Comparison of ENCODE assay signal across 9 mouse cellular contexts in the genomic region with DNA sequence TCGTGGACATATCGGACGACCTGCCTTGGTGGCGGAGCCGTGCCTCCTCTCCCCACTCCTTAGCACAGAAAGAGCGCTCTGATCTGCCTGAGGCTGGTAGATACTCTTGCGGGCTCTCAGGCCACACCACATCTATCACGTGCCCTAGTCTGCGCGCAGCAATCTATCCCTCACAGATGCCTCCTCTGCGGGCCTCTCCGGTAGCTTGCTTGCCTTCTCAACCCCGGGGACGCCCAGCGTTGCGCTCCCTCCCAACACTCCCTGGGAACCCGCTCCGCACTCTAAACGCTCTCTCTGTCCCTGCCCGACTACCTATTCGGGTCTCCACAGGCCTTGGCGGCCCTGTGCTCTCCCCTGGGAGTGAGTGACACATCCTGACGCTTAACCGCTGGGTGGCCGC. TPM values are rescaled to one million over a fixed set of nuclear protein-coding genes. Genes with fewer than 3 reads are reported as not detected.
DNase-seq lines count a peak whose midpoint lies in the region; ATAC-seq and TF ChIP-seq lines count a peak whose summit lies in the region.
"Had no signal": no experiment of that assay in that cellular context is flagged by ENCODE, and none has a peak within 500 bp of the region (broad histone marks: within the 10 kb centered on the region; RNA-seq: fewer than 3 reads in every experiment).

Tmem132b (plus strand) TSS at position 141 of the 400 bp plus-strand sequence.

- ATAC-seq in heart, postnatal 0 days (ENCODE audit: insufficient read depth, low read depth), result no peak
- peak; percentile 44 for ATAC-seq in embryonic facial prominence, embryonic 11.5 days (replicated peaks; ENCODE audit: insufficient number of reproducible peaks, low FRiP score, low TSS enrichment, low read depth)
- ATAC-seq in intestine, embryonic 15.5 days, result peak; percentile 15; the same call in 1 of the 2 replicates
- ATAC-seq in liver, embryonic 14.5 days (ENCODE audit: insufficient read depth), result no peak
- no peak for ATAC-seq in stomach, embryonic 15.5 days (ENCODE audit: insufficient read depth, low FRiP score, low read depth)

- no peak for DNase-seq in heart, postnatal 0 days (ENCODE audit: low spot score)
- DNase-seq in heart, adult 9 months (ENCODE audit: low spot score in 2 of 2), result no peak
- peak; percentile 39 for DNase-seq in embryonic facial prominence, embryonic 11.5 days (ENCODE audit: low spot score)
- DNase-seq in liver, embryonic 14.5 days (ENCODE audit: low read depth in 3 of 3, low spot score in 3 of 3), result no peak
- DNase-seq in urinary bladder, postnatal 25 days (ENCODE audit: low spot score), result no peak
- DNase-seq in cerebellum, adult 18-20 months, result no peak

- H3K27ac ChIP-seq in heart, postnatal 0 days (ENCODE audit: low read depth), result no peak within 1 kb of the TSS
- no peak within 1 kb of the TSS for H3K27ac ChIP-seq in embryonic facial prominence, embryonic 11.5 days (replicated peaks; ENCODE audit: low read depth, low read length)
- H3K27ac ChIP-seq in intestine, embryonic 15.5 days, result no peak within 1 kb of the TSS
- no peak within 1 kb of the TSS for H3K27ac ChIP-seq in liver, embryonic 14.5 days
- no peak within 1 kb of the TSS for H3K27ac ChIP-seq in stomach, embryonic 15.5 days

- no peak for TF ChIP-seq CTCF in heart, postnatal 0 days (IDR thresholded peaks at IDR 0.05; ENCODE audit: low read depth)
- no peak for TF ChIP-seq CTCF in liver, embryonic 14.5 days (IDR thresholded peaks at IDR 0.05; ENCODE audit: low read depth)

- no peaks in the 10 kb centered on the region for H3K36me3 ChIP-seq in heart, postnatal 0 days (replicated peaks; ENCODE audit: control insufficient read depth, insufficient read depth, low read length)
- no peaks in the 10 kb centered on the region for H3K36me3 ChIP-seq in embryonic facial prominence, embryonic 11.5 days (replicated peaks; ENCODE audit: control insufficient read depth, insufficient read depth, low read depth, low read length)
- H3K36me3 ChIP-seq in intestine, embryonic 15.5 days, result no peaks in the 10 kb centered on the region
- no peaks in the 10 kb centered on the region for H3K36me3 ChIP-seq in liver, embryonic 14.5 days (replicated peaks; ENCODE audit: control insufficient read depth, insufficient read depth, low read depth)
- no peaks in the 10 kb centered on the region for H3K36me3 ChIP-seq in stomach, embryonic 15.5 days

- WGBS in heart, postnatal 0 days, result 2% methylated on average over 25 of the region's 25 CpGs
- WGBS in embryonic facial prominence, embryonic 11.5 days, result 3% methylated on average over 24 of the region's 25 CpGs
- WGBS in intestine, embryonic 15.5 days, result 3% methylated on average over 25 of the region's 25 CpGs
- WGBS in liver, embryonic 14.5 days (ENCODE audit: insufficient replicate concordance), result 1% methylated on average over 25 of the region's 25 CpGs
- 3% methylated on average over 24 of the region's 25 CpGs for WGBS in stomach, embryonic 15.5 days

- no peak for TF ChIP-seq EP300 in heart, postnatal 0 days (IDR thresholded peaks at IDR 0.05; ENCODE audit: low read depth)
- no peak for TF ChIP-seq EP300 in liver, embryonic 14.5 days (IDR thresholded peaks at IDR 0.05; ENCODE audit: low read depth)

- H3K4me1 ChIP-seq in heart, postnatal 0 days (ENCODE audit: control insufficient read depth, insufficient read depth), result no peaks in the 10 kb centered on the region
- peaks cover 4% of the 10 kb centered on the region; the same call in 1 of the 2 replicates for H3K4me1 ChIP-seq in embryonic facial prominence, embryonic 11.5 days (ENCODE audit: control insufficient read depth, insufficient read depth, low read length)
- peaks cover 15% of the 10 kb centered on the region for H3K4me1 ChIP-seq in intestine, embryonic 15.5 days (replicated peaks)
- H3K4me1 ChIP-seq in liver, embryonic 14.5 days (replicated peaks; ENCODE audit: control insufficient read depth in 2 of 2, insufficient read depth in 2 of 2, low read length in 1 of 2), result no peaks in the 10 kb centered on the region
- peaks cover 20% of the 10 kb centered on the region for H3K4me1 ChIP-seq in stomach, embryonic 15.5 days

- peak within 1 kb of the TSS; percentile 66 for H3K4me2 ChIP-seq in heart, postnatal 0 days (ENCODE audit: low read depth, low read length)
- peak within 1 kb of the TSS; percentile 94 for H3K4me2 ChIP-seq in embryonic facial prominence, embryonic 11.5 days (ENCODE audit: low read depth, low read length)
- peak within 1 kb of the TSS; percentile 85 for H3K4me2 ChIP-seq in intestine, embryonic 15.5 days (replicated peaks)
- peak within 1 kb of the TSS; percentile 18; the same call in 1 of the 2 replicates for H3K4me2 ChIP-seq in liver, embryonic 14.5 days (ENCODE audit: low read depth)
- H3K4me2 ChIP-seq in stomach, embryonic 15.5 days, result peak within 1 kb of the TSS; percentile 86

- H3K27me3 ChIP-seq in heart, postnatal 0 days (ENCODE audit: control insufficient read depth, insufficient read depth, low read length), result peaks cover 79% of the 10 kb centered on the region
- H3K27me3 ChIP-seq in embryonic facial prominence, embryonic 11.5 days (ENCODE audit: control insufficient read depth, insufficient read depth, low read length), result peaks cover 59% of the 10 kb centered on the region
- peaks cover 70% of the 10 kb centered on the region for H3K27me3 ChIP-seq in intestine, embryonic 15.5 days (replicated peaks)
- H3K27me3 ChIP-seq in liver, embryonic 14.5 days (ENCODE audit: control insufficient read depth, insufficient read depth, low read length), result peaks cover 52% of the 10 kb centered on the region
- H3K27me3 ChIP-seq in stomach, embryonic 15.5 days (replicated peaks), result peaks cover 75% of the 10 kb centered on the region

- H3K9ac ChIP-seq in heart, postnatal 0 days (replicated peaks; ENCODE audit: low read depth, low read length), result no peak within 1 kb of the TSS
- H3K9ac ChIP-seq in embryonic facial prominence, embryonic 11.5 days (replicated peaks; ENCODE audit: low read length), result peak within 1 kb of the TSS; percentile 54
- peak within 1 kb of the TSS; percentile 23; the same call in 1 of the 2 replicates for H3K9ac ChIP-seq in intestine, embryonic 15.5 days
- H3K9ac ChIP-seq in liver, embryonic 14.5 days (replicated peaks), result no peak within 1 kb of the TSS
- 0 out of 2 replicates have a peak within 1 kb of the TSS, but pooled peaks have one; percentile 4 for H3K9ac ChIP-seq in stomach, embryonic 15.5 days

- peak within 1 kb of the TSS; percentile 48 for H3K4me3 ChIP-seq in heart, postnatal 0 days (ENCODE audit: low read depth, low read length)
- H3K4me3 ChIP-seq in embryonic facial prominence, embryonic 11.5 days (ENCODE audit: low read depth, low read length), result peak within 1 kb of the TSS; percentile 54
- H3K4me3 ChIP-seq in intestine, embryonic 15.5 days (replicated peaks), result peak within 1 kb of the TSS; percentile 45
- H3K4me3 ChIP-seq in liver, embryonic 14.5 days (ENCODE audit: insufficient read depth in 1 of 2, low read depth in 2 of 2, low read length in 2 of 2), result peak within 1 kb of the TSS in 1 of 2 experiments; percentile 12; a peak in 1 of 4 replicates
- H3K4me3 ChIP-seq in stomach, embryonic 15.5 days (replicated peaks), result peak within 1 kb of the TSS; percentile 44

- H3K9me3 ChIP-seq in heart, postnatal 0 days (replicated peaks; ENCODE audit: control insufficient read depth, low read length), result no peaks in the 10 kb centered on the region
- no peaks in the 10 kb centered on the region for H3K9me3 ChIP-seq in embryonic facial prominence, embryonic 11.5 days (replicated peaks; ENCODE audit: control insufficient read depth, low read length)
- no peaks in the 10 kb centered on the region for H3K9me3 ChIP-seq in intestine, embryonic 15.5 days
- H3K9me3 ChIP-seq in liver, embryonic 14.5 days (ENCODE audit: control insufficient read depth, low read length), result no peaks in the 10 kb centered on the region
- H3K9me3 ChIP-seq in stomach, embryonic 15.5 days, result no peaks in the 10 kb centered on the region

RNA-seq across cellular contexts. Expression of gene Tmem132b, which starts in this region (rescaled TPM):
- 0.04 TPM in 2 replicates for total RNA-seq in heart, postnatal 0 days (2014; rRNA removed; ENCODE audit: low replicate concordance)
- not detected in 2 replicates for polyA plus RNA-seq in heart, postnatal 0 days (2015; fragmentation: Nextera tagmentation; extraction: Ambion mirVana)
- 0.13 and 0.60 TPM in 2 replicates for polyA plus RNA-seq in embryonic facial prominence, embryonic 11.5 days (2014; fragmentation: Nextera tagmentation; extraction: Ambion mirVana)
- polyA plus RNA-seq in intestine, embryonic 15.5 days (2015; fragmentation: Nextera tagmentation; extraction: Ambion mirVana), result 0.25 and 0.28 TPM in 2 replicates
- polyA plus RNA-seq in liver, embryonic 14.5 days (2012; rRNA removed), result 0.01 TPM in 1 of 2 replicates, not detected in the other
- polyA plus RNA-seq in liver, embryonic 14.5 days (2014; fragmentation: Nextera tagmentation; extraction: Ambion mirVana), result not detected in 2 replicates
- polyA plus RNA-seq in stomach, embryonic 15.5 days (2015; fragmentation: Nextera tagmentation; extraction: Ambion mirVana), result 0.34 and 0.62 TPM in 2 replicates
- total RNA-seq: MEL had no signal

Comparison
In these comparisons a context has a peak if more than half of its experiments do, and no peak if none do; other contexts are left out.
1. Peak in DNase-seq, ATAC-seq, H3K4me3 ChIP-seq, H3K9ac ChIP-seq and H3K4me2 ChIP-seq in embryonic facial prominence, embryonic 11.5 days; RNA of the gene not detected or under 1 TPM.
2. Peak in ATAC-seq, H3K4me3 ChIP-seq, H3K9ac ChIP-seq and H3K4me2 ChIP-seq in intestine, embryonic 15.5 days; RNA of the gene not detected or under 1 TPM.
3. H3K4me2 ChIP-seq: peak in every context shown above with its lines; median percentile 94 in embryonic facial prominence, embryonic 11.5 days; 86 in stomach, embryonic 15.5 days; 85 in intestine, embryonic 15.5 days; 66 in heart, postnatal 0 days; 18 in liver, embryonic 14.5 days.